Mouse (Mus musculus): ENCODE data around the gene Wbp1. TPM values are rescaled to one million over a fixed set of nuclear protein-coding genes. Genes with fewer than 3 reads are reported as not detected.

Gene Wbp1
- polyA plus RNA-seq, 1 experiment, result 79.6 TPM

DNA sequence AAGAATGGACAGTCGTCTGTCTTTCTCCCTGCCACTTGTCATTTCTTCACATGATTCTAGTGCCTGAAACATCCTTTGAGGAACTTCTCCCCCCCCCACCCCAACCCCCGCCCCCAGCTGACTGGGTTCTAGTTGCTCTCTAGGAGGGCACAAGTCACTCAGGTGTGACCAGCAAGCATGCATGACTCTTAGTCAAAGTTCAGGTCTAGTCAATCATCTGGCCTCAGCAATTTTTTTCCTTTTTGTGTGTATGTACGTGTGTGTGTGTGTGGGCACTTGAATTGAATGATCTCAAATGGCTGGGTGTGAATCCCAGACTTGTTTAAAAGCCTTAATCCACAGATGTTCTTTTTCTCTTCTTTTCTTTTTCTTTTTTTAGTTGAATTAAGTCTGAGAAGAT is 12.9 kb upstream of the Wbp1 start:
- Histone ChIP-seq H3K27me3 (ENCODE audit: control insufficient read depth, insufficient read depth, insufficient read length) (no peaks in the 10 kb centered on the region), H3K4me2 (ENCODE audit: low read depth) (no peak overlapping the region), H3K36me3 (ENCODE audit: control insufficient read depth, insufficient read depth) (no peaks in the 10 kb centered on the region), H3ac (ENCODE audit: control insufficient read depth, insufficient read length) (no peak overlapping the region), H3K4me3 (no peak overlapping the region), H3K79me2 (ENCODE audit: control insufficient read depth, insufficient read depth) (peaks cover 19% of the 10 kb centered on the region)
- no peak for TF ChIP-seq MAX (IDR thresholded peaks at IDR 0.05; ENCODE audit: low read depth)
- no peak for TF ChIP-seq USF1 (IDR thresholded peaks at IDR 0.05; ENCODE audit: low read depth)
- TF ChIP-seq MYOD1 (IDR thresholded peaks at IDR 0.05; ENCODE audit: control insufficient read depth in 1 of 3, insufficient read length in 2 of 3, low read depth in 2 of 3), result no peak
- no peak for TF ChIP-seq TCF12 (IDR thresholded peaks at IDR 0.05; ENCODE audit: insufficient read depth, poor library complexity, severe bottlenecking)
- TF ChIP-seq POLR2A (IDR thresholded peaks at IDR 0.05; ENCODE audit: insufficient read length, low read depth), result no peak
- no peak for TF ChIP-seq TCF3 (IDR thresholded peaks at IDR 0.05; ENCODE audit: insufficient read length, low read depth)
- TF ChIP-seq MYOG (IDR thresholded peaks at IDR 0.05; ENCODE audit: control insufficient read depth in 1 of 3, insufficient read depth in 1 of 3, insufficient read length in 2 of 3, low read depth in 2 of 3), result no peak
- TF ChIP-seq E2F4 (IDR thresholded peaks at IDR 0.05; ENCODE audit: insufficient read depth), result no peak
- TF ChIP-seq SRF (IDR thresholded peaks at IDR 0.05; ENCODE audit: control insufficient read depth, insufficient read length, low read depth), result no peak
- TF ChIP-seq POLR2AphosphoS2 (IDR thresholded peaks at IDR 0.05; ENCODE audit: insufficient read length, low read depth), result no peak
- no peak for TF ChIP-seq REST (IDR thresholded peaks at IDR 0.05; ENCODE audit: insufficient read depth, insufficient read length)
- TF ChIP-seq CEBPB (IDR thresholded peaks at IDR 0.05; ENCODE audit: insufficient read depth, poor library complexity, severe bottlenecking), result no peak

- no peak overlapping the region for H3K4me2 ChIP-seq (ENCODE audit: low read depth)
- TF ChIP-seq POLR2A (IDR thresholded peaks at IDR 0.05; ENCODE audit: insufficient read length, low read depth), result no peak
- TF ChIP-seq POLR2AphosphoS2 (IDR thresholded peaks at IDR 0.05; ENCODE audit: insufficient read length, low read depth), result peak; percentile 42
- TF ChIP-seq CEBPB (IDR thresholded peaks at IDR 0.05; ENCODE audit: insufficient read depth, poor library complexity, severe bottlenecking), result no peak
- no peak for TF ChIP-seq MAX (IDR thresholded peaks at IDR 0.05; ENCODE audit: low read depth)
- no peak for TF ChIP-seq MYOG (IDR thresholded peaks at IDR 0.05; ENCODE audit: control insufficient read depth in 1 of 3, insufficient read depth in 1 of 3, insufficient read length in 2 of 3, low read depth in 2 of 3)
- no peak for TF ChIP-seq TCF12 (IDR thresholded peaks at IDR 0.05; ENCODE audit: insufficient read depth, poor library complexity, severe bottlenecking)
- TF ChIP-seq REST (IDR thresholded peaks at IDR 0.05; ENCODE audit: insufficient read depth, insufficient read length), result no peak
- no peak for TF ChIP-seq E2F4 (IDR thresholded peaks at IDR 0.05; ENCODE audit: insufficient read depth)
- peak; percentile 60 for TF ChIP-seq USF1 (IDR thresholded peaks at IDR 0.05; ENCODE audit: low read depth)
- TF ChIP-seq SRF (IDR thresholded peaks at IDR 0.05; ENCODE audit: control insufficient read depth, insufficient read length, low read depth), result no peak
- no peak for TF ChIP-seq TCF3 (IDR thresholded peaks at IDR 0.05; ENCODE audit: insufficient read length, low read depth)
- TF ChIP-seq MYOD1 (IDR thresholded peaks at IDR 0.05; ENCODE audit: control insufficient read depth in 1 of 3, insufficient read length in 2 of 3, low read depth in 2 of 3), result no peak
- peaks cover 8% of the 10 kb centered on the region for H3K79me2 ChIP-seq (ENCODE audit: control insufficient read depth, insufficient read depth)
- no peaks in the 10 kb centered on the region for H3K36me3 ChIP-seq (ENCODE audit: control insufficient read depth, insufficient read depth)
- H3K4me3 ChIP-seq, result no peak overlapping the region
- no peaks in the 10 kb centered on the region for H3K27me3 ChIP-seq (ENCODE audit: control insufficient read depth, insufficient read depth, insufficient read length)
- H3ac ChIP-seq (ENCODE audit: control insufficient read depth, insufficient read length), result no peak overlapping the region
Observed at GRCm38 (mm10) chr6:83132176-83132919, 11.0 kb upstream of the Wbp1 start.

DNA sequence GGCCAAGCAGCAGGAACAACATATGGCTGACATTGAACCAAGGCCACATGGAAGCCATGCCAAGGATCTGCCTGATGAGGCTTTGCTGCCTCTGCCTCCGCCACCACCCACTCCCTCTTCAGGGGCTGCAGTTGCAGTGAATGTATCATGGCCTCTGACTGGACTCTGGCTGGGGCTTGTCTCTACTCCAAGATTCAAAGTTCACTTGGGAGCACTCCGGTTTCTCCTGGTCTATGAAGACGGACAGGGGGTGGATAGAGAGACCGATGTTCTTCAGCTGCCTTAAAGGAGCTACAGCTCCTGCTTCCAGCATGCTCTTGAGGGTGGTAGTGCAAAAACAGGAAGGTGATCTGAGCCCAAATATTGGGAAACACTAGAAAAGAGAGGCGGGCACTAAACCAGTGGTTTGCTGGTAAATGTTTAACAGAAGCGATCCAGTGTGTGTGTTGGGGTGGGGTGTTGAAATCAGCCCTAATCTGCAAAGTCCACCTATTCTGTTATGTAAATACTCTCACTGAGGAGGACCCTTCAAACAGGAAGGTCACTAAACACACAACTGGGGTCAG is 10.2 kb upstream of the Wbp1 start:
- no peak for TF ChIP-seq USF1 (IDR thresholded peaks at IDR 0.05; ENCODE audit: low read depth)
- TF ChIP-seq POLR2AphosphoS2 (IDR thresholded peaks at IDR 0.05; ENCODE audit: insufficient read length, low read depth), result peak; percentile 72
- TF ChIP-seq SRF (IDR thresholded peaks at IDR 0.05; ENCODE audit: control insufficient read depth, insufficient read length, low read depth), result no peak
- peak; percentile 24 for TF ChIP-seq POLR2A (IDR thresholded peaks at IDR 0.05; ENCODE audit: insufficient read length, low read depth)
- TF ChIP-seq E2F4 (IDR thresholded peaks at IDR 0.05; ENCODE audit: insufficient read depth), result no peak
- no peak overlapping the region for H3ac ChIP-seq (ENCODE audit: control insufficient read depth, insufficient read length)

DNA sequence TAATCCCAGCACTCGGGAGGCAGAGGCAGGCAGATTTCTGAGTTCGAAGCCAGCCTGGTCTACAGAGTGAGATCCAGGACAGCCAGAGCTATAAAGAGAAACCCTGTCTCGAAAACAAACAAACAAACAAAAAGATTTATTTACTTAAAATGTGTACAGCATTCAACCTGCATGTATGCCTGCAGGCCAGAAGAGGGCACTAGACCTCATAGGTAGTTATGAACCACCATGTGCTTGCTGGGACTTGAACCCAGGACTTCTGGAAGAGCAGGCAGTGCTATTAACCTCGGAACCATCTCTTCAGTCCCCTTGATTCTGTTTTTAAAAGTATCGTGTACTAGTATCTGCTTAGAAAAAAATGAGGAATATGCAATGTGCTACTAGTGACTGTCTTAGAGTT is 6.1 kb upstream of the Wbp1 start:
- H3K36me3 ChIP-seq (ENCODE audit: control insufficient read depth, insufficient read depth), result no peaks in the 10 kb centered on the region

More for the DNA sequence above, 10.2 kb upstream of the Wbp1 start:
- Histone ChIP-seq H3K79me2 (ENCODE audit: control insufficient read depth, insufficient read depth) (peaks cover 8% of the 10 kb centered on the region), H3K27me3 (ENCODE audit: control insufficient read depth, insufficient read depth, insufficient read length) (no peaks in the 10 kb centered on the region), H3K4me3 (no peak overlapping the region), H3K4me2 (ENCODE audit: low read depth) (no peak overlapping the region), H3K36me3 (ENCODE audit: control insufficient read depth, insufficient read depth) (no peaks in the 10 kb centered on the region)

More for the DNA sequence above, 6.1 kb upstream of the Wbp1 start:
- H3ac ChIP-seq (ENCODE audit: control insufficient read depth, insufficient read length), result no peak overlapping the region
- peaks cover 7% of the 10 kb centered on the region for H3K79me2 ChIP-seq (ENCODE audit: control insufficient read depth, insufficient read depth)
- H3K4me2 ChIP-seq (ENCODE audit: low read depth), result no peak overlapping the region
- no peaks in the 10 kb centered on the region for H3K27me3 ChIP-seq (ENCODE audit: control insufficient read depth, insufficient read depth, insufficient read length)
- no peak overlapping the region for H3K4me3 ChIP-seq
- no peak for TF ChIP-seq TCF12 (IDR thresholded peaks at IDR 0.05; ENCODE audit: insufficient read depth, poor library complexity, severe bottlenecking)
- no peak for TF ChIP-seq USF1 (IDR thresholded peaks at IDR 0.05; ENCODE audit: low read depth)
- TF ChIP-seq SRF (IDR thresholded peaks at IDR 0.05; ENCODE audit: control insufficient read depth, insufficient read length, low read depth), result no peak
- TF ChIP-seq E2F4 (IDR thresholded peaks at IDR 0.05; ENCODE audit: insufficient read depth), result no peak
- no peak for TF ChIP-seq POLR2A (IDR thresholded peaks at IDR 0.05; ENCODE audit: insufficient read length, low read depth)
- TF ChIP-seq CEBPB (IDR thresholded peaks at IDR 0.05; ENCODE audit: insufficient read depth, poor library complexity, severe bottlenecking), result no peak
- no peak for TF ChIP-seq MYOD1 (IDR thresholded peaks at IDR 0.05; ENCODE audit: control insufficient read depth in 1 of 3, insufficient read length in 2 of 3, low read depth in 2 of 3)
- TF ChIP-seq POLR2AphosphoS2 (IDR thresholded peaks at IDR 0.05; ENCODE audit: insufficient read length, low read depth), result no peak
- TF ChIP-seq REST (IDR thresholded peaks at IDR 0.05; ENCODE audit: insufficient read depth, insufficient read length), result no peak
- TF ChIP-seq MAX (IDR thresholded peaks at IDR 0.05; ENCODE audit: low read depth), result no peak
- TF ChIP-seq TCF3 (IDR thresholded peaks at IDR 0.05; ENCODE audit: insufficient read length, low read depth), result no peak
- TF ChIP-seq MYOG (IDR thresholded peaks at IDR 0.05; ENCODE audit: control insufficient read depth in 1 of 3, insufficient read depth in 1 of 3, insufficient read length in 2 of 3, low read depth in 2 of 3), result no peak
